Mouse (Mus musculus) gastrocnemius, postnatal 4 days (tissue): ENCODE data around the gene Vmn1r180. TPM values are rescaled to one million over a fixed set of nuclear protein-coding genes. Genes with fewer than 3 reads are reported as not detected.
"Not testable (repeated sequence)": the region's sequence is repeated elsewhere in the genome, so short reads cannot be mapped to it uniquely, and the experiment has no call there.

Experiments used
- DNase-seq, 2 experiments: peaks; one replicate each; pipeline ENCODE4 v3.0.0; 2021 to 2022; ENCODE audit warnings: low spot score in 2 of 2, mixed read lengths in 2 of 2
- long read RNA-seq, 2 experiments: library from polyadenylated mRNA; stranded (forward); transcript quantifications; one replicate each; pipeline ENCODE4 v2.0.0; 2021
- total RNA-seq, 2 experiments: library from RNA; stranded (reverse); gene quantifications; 2 replicates each; pipeline ENCODE4 v1.2.3; 2021

The Vmn1r180 gene
- not detected for total RNA-seq
- long read RNA-seq, experiment 1, result 0 reads
- long read RNA-seq, experiment 2, result 0 reads

DNA sequence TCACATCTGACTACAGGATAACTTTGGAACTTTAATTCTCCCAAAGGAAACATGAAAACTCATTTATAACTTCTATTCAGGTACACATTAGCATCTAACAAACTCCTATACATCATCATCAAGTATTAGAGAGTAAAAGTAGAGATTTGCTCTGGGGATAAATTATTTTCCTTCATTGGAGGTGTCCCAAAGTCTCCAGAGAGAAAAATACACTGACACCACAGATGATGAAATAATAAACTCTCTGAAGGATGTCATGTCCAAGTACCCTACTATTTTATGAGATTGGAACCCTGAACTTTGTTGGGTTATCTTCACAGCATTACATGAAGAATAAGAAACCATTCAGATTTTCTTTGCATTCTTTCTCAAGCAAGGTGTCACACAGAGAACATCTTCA is at the start of gene Vmn1r180:
TSS of gene Vmn1r180 (plus strand) at position 301 of the 400 bp plus-strand sequence.
- no peak for DNase-seq

- no peak for DNase-seq
These were observed 23.8 kb upstream of the Vmn1r180 start, which contains the start of gene Vmn1r179 for GRCm38 (mm10) chr7:23926678-23927077. Gene Vmn1r179, plus strand, starts transcription at chr7:23926978.

- not testable (repeated sequence) for DNase-seq
These were observed 17.6 kb downstream of the Vmn1r180 start for GRCm38 (mm10) chr7:23968044-23968443.

GRCm38 (mm10) chr7:23974315-23974714 is 23.9 kb downstream of the Vmn1r180 start, which contains the start of gene Vmn1r181:
Gene Vmn1r181, plus strand, starts transcription at chr7:23974615.
- not testable (repeated sequence) for DNase-seq

- DNase-seq, result no peak
These were observed 51.0 kb downstream of the Vmn1r180 start, which contains the start of gene V1rd19 for GRCm38 (mm10) chr7:24001391-24001790. Gene V1rd19, plus strand, starts transcription at chr7:24001691.

Other genes with a start within 250 kb of the Vmn1r180 start
- gene Vmn1r173, start 249.9 kb upstream of the Vmn1r180 start, total RNA-seq, result not detected
- gene Vmn1r174, start 198.4 kb upstream of the Vmn1r180 start, total RNA-seq, result not detected
- gene Vmn1r175, start 140.0 kb upstream of the Vmn1r180 start, total RNA-seq, result not detected
- not detected for gene Vmn1r176, start 113.3 kb upstream of the Vmn1r180 start, total RNA-seq
- gene Vmn1r177, start 84.2 kb upstream of the Vmn1r180 start, total RNA-seq, result not detected
- not detected for gene Vmn1r178, start 58.6 kb upstream of the Vmn1r180 start, total RNA-seq
- gene Vmn1r179, start 23.7 kb upstream of the Vmn1r180 start, total RNA-seq, result not detected
- gene Vmn1r181, start 24.0 kb downstream of the Vmn1r180 start, total RNA-seq, result not detected
- gene V1rd19, start 51.1 kb downstream of the Vmn1r180 start, total RNA-seq, result not detected
- gene Vmn1r183, start 102.6 kb downstream of the Vmn1r180 start, total RNA-seq, result not detected
- 1 to 10 TPM; 9.1 TPM for gene Zfp180, start 131.3 kb downstream of the Vmn1r180 start, total RNA-seq
- 1 to 10 TPM; 4.4 to 4.5 TPM for gene Zfp112, start 161.7 kb downstream of the Vmn1r180 start, total RNA-seq
- 1 to 10 TPM; 6.1 to 8.6 TPM for gene Zfp235, start 183.5 kb downstream of the Vmn1r180 start, total RNA-seq
- gene Zfp114, start 224.4 kb downstream of the Vmn1r180 start, total RNA-seq, result under 1 TPM; 0.57 to 0.83 TPM